Mouse (Mus musculus) hindlimb bud, embryonic 11.5 days (tissue): ENCODE results near the gene Palm3.

Source experiments
- DNase-seq: peaks from one replicate; pipeline ENCODE4 v3.0.0-alpha.2; 2012; ENCODE audit warnings: low read depth, low spot score; ENCODE audit errors: extremely low spot score

The Palm3 gene

GRCm38 (mm10) chr8:84065457-84066072 lies 44.3 kb downstream of the Palm3 start:
- DNase-seq: no peak

- peak; percentile 99 for DNase-seq
Observed at GRCm38 (mm10) chr8:84066291-84066930, 45.1 kb downstream of the Palm3 start, which contains the start of gene Rfx1. Gene Rfx1 (plus strand): TSS chr8:84066834.

DNA sequence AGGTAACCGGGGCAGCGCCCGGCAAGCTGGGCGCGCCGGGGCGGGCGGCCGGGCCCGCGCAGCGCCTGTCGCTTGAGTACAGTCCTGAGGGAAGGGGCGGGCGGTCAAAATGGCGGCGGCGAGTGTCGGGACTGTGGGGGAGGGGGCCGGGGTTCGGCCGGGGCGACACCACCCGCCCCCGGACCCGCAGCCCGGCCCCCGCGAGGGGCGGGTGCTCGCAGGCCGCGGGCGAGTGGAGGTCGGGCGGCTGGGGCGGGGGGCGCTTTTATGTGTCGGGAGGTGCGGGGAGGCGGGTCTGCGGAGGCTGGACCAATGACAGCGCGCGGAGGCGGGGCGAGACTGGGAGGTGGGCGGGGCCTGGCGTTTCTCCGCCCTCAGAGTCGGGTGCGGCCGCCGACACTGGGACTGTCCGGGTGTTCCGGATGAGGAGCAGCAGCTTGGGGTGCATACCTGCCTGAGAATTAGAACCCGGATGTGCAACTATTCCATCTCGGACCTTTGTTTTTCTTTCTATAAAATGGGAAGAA lies 45.8 kb downstream of the Palm3 start:
- DNase-seq: no peak

DNA sequence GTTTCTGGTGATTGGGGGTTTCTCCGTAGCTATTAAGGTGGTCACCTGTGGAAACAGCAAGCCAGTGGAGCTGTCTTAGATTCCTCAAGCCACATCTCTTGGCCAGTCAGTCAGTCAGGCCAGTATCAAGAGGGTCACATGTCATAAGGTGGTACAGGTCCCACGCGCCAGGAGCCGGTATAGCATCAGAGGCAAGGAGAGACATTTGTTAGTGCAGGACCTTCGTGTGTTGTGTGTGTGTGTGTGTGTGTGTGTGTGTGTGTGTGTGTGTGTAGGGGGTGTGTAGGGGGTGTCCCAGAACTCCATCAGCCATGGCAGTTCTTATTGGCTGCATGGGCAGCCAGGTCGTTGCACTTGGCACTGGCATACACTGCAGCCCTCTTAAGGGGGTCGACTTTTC lies 46.6 kb downstream of the Palm3 start:
- DNase-seq: no peak

GRCm38 (mm10) chr8:84068316-84069035 lies 47.2 kb downstream of the Palm3 start:
- DNase-seq: no peak

- no peak for DNase-seq
Observed at GRCm38 (mm10) chr8:84069169-84069568, 47.9 kb downstream of the Palm3 start.

- no peak for DNase-seq
Observed at GRCm38 (mm10) chr8:84069750-84070149, 48.5 kb downstream of the Palm3 start.

GRCm38 (mm10) chr8:84070241-84070640 lies 49.0 kb downstream of the Palm3 start:
- no peak for DNase-seq

DNA sequence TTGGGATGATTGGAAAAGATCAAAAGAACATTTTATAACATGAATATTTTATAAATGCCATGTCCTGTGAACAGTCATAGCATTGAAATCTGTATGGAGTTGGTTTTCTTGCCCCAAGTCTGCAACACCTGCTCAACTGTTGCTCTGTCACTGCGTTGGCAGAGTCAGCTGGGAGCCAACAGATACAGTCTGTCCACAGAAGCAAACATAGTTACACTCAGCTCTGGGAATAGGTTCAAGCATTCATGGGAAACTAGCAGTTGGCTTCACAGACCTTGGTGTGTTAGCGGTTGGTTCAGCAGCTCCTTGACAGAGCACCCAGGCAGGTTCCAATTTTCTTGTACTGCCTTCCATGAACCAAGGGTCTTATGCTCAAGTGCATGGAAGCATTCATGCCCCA lies 49.4 kb downstream of the Palm3 start:
- DNase-seq: no peak

- DNase-seq: no peak
Observed at GRCm38 (mm10) chr8:84071921-84072320, 50.6 kb downstream of the Palm3 start.

DNA sequence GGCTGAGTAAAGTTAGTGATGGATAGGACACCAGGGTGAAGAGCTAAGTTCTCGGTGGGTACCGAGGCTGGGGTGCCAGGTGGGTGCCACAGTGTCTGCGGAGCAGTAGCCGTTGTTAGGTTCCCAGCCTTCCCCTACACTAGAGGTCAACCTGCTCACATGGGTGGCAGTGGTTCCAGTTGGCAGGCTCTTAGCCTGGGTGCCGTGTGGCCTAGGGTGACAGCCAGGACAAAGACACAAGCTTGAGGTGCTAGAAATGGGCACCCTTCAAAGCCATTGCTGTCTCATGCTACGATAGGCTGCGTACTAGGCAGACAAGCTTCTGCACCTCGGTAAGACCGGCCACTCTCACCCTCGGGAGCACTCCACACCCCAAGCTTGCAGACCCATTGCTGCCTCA lies 51.0 kb downstream of the Palm3 start:
- DNase-seq: no peak

GRCm38 (mm10) chr8:84073230-84073976 lies 52.1 kb downstream of the Palm3 start:
- no peak for DNase-seq

DNA sequence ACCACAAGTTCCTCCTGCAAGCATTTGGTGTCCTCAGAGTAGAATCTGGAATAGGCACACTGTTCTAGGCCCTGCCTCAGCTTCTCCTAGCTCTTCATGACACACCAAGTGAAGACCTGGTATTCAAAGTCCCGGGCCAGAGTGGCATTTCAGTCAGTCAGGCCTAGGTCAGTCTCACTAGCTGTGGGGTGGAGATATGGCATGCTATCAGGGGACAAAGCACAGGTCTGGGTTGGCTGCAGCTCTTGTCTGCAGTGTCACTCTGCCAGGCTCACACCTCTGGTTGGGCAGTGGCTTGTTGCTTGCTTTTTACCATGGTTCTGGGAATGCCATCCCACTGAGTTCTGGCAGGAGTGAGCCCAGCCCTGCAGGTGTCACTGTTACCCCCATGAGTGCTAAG lies 55.1 kb downstream of the Palm3 start:
- no peak for DNase-seq

DNA sequence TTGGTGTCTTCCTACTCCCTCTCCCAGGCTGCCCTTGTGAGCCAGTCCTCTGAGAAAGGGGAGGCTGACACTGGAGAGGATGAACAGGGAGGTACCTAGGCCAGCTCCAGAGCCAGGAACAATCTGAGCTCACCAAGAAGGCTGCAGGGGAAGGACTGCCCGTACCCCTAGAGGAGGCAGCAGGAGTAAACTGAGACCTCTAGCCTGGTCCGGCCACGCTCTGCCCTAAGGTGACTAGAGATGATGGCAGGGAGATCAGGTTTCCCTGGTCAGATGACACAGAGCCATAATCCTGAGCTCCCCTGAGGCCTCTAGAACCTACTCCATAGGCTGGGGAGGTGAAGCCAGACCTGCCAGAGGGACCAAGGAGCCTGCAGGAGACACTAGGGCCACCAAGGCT lies 55.6 kb downstream of the Palm3 start:
- DNase-seq: no peak

- DNase-seq: no peak
Observed at GRCm38 (mm10) chr8:84079206-84079605, 57.9 kb downstream of the Palm3 start.
